Mouse (Mus musculus) intestine, embryonic 14.5 days (tissue): ENCODE measurements at regions not wholly inside any gene's neighbourhood (a gene's known extent, or its start where the extent isn't known, plus 50 kb on each side); places are given as distances from the start of the nearest gene placed in this dataset.

ENCODE experiments used
- ATAC-seq: fragments of 200-750 bp; cut with Nextera tagmentation; replicated peaks from 2 replicates; pipeline ENCODE4 v1.8.0; 2017; ENCODE audit warnings: low read depth, moderate number of reproducible peaks, moderate TSS enrichment, moderate library complexity; ENCODE audit not compliant: low FRiP score, low TSS enrichment
- DNase-seq: peaks from one replicate; pipeline ENCODE4 v3.0.0-alpha.2; 2018; ENCODE audit warnings: low spot score
- H3K27ac ChIP-seq: fragments of 300-500 bp; sonication (generic); 2 replicates; pipeline ENCODE4 v1.5.1; 2014; ENCODE audit warnings: low read depth, mild to moderate bottlenecking, control low read depth
- H3K27me3 ChIP-seq: fragments of 300-500 bp; sonication (generic); replicated peaks from 2 replicates; pipeline ENCODE4 v1.6.1; 2014; ENCODE audit warnings: low read length, control low read depth; ENCODE audit not compliant: control insufficient read depth, insufficient read depth
- H3K36me3 ChIP-seq: fragments of 300-500 bp; sonication (generic); 2 replicates; pipeline ENCODE4 v1.6.1; 2014; ENCODE audit warnings: low read length, control low read depth; ENCODE audit not compliant: control insufficient read depth, insufficient read depth
- H3K4me1 ChIP-seq: fragments of 300-500 bp; sonication (generic); replicated peaks from 2 replicates; pipeline ENCODE4 v1.6.1; 2014; ENCODE audit warnings: low read length, control low read depth, mixed read lengths; ENCODE audit not compliant: control insufficient read depth, insufficient read depth
- H3K4me2 ChIP-seq: fragments of 300-500 bp; sonication (generic); 2 replicates; pipeline ENCODE4 v1.6.1; 2014; ENCODE audit warnings: low read length
- H3K4me3 ChIP-seq: fragments of 300-500 bp; sonication (generic); 2 replicates; pipeline ENCODE4 v1.5.1; 2014; ENCODE audit warnings: low read depth, low read length, control low read depth, mixed read lengths
- H3K9ac ChIP-seq: fragments of 300-500 bp; sonication (generic); 2 replicates; pipeline ENCODE4 v1.6.1; 2014; ENCODE audit warnings: mild to moderate bottlenecking, low read length
- H3K9me3 ChIP-seq: fragments of 300-500 bp; sonication (generic); 2 replicates; pipeline ENCODE4 v1.6.1; 2016; ENCODE audit warnings: low read length, control low read depth; ENCODE audit not compliant: control insufficient read depth
- WGBS: fragments of 180-500 bp; shearing (Covaris S2); extraction: QIAGEN DNeasy Blood & Tissue Kit; methylation state at CpG from one replicate; pipeline ENCODE4 v1.1.7; 2014; 5-methylcytosine and 5-hydroxymethylcytosine counted together

GRCm38 (mm10) chr3:147750842-147751191 lies 898.6 kb downstream of the Ttll7 start:
- DNase-seq, result no peak
- H3K9ac ChIP-seq, result no peak overlapping the region

GRCm38 (mm10) chr3:147749939-147750841 lies 898.0 kb downstream of the Ttll7 start:
- Histone ChIP-seq H3K36me3 (no peaks in the 10 kb centered on the region), H3K4me2 (no peak overlapping the region), H3K9me3 (no peaks in the 10 kb centered on the region), H3K4me3 (no peak overlapping the region), H3K4me1 (no peaks in the 10 kb centered on the region), H3K27me3 (no peaks in the 10 kb centered on the region), H3K27ac (0 out of 2 replicates have a peak overlapping the region, but pooled peaks have one; percentile 2), H3K9ac (no peak overlapping the region)
- 72% methylated on average over 12 of the region's 12 CpGs for WGBS
- no peak for ATAC-seq
- no peak for DNase-seq

More at GRCm38 (mm10) chr3:147750842-147751191, 898.6 kb downstream of the Ttll7 start:
- Histone ChIP-seq H3K36me3 (no peaks in the 10 kb centered on the region), H3K27ac (no peak overlapping the region), H3K4me1 (no peaks in the 10 kb centered on the region), H3K9me3 (no peaks in the 10 kb centered on the region), H3K27me3 (no peaks in the 10 kb centered on the region), H3K4me2 (no peak overlapping the region), H3K4me3 (no peak overlapping the region)
- WGBS, result 61% methylated on average over 1 of the region's 1 CpGs
- ATAC-seq, result no peak

- H3K4me3 ChIP-seq, result no peak overlapping the region
- 89% methylated on average over 5 of the region's 5 CpGs for WGBS
- no peak overlapping the region for H3K9ac ChIP-seq
- no peak for DNase-seq
- H3K9me3 ChIP-seq, result no peaks in the 10 kb centered on the region
- H3K36me3 ChIP-seq, result no peaks in the 10 kb centered on the region
- H3K4me1 ChIP-seq, result no peaks in the 10 kb centered on the region
- no peak for ATAC-seq
- H3K27ac ChIP-seq, result no peak overlapping the region
- H3K4me2 ChIP-seq, result no peak overlapping the region
- no peaks in the 10 kb centered on the region for H3K27me3 ChIP-seq
These were observed 897.3 kb downstream of the Ttll7 start for GRCm38 (mm10) chr3:147749442-147749841.

DNA sequence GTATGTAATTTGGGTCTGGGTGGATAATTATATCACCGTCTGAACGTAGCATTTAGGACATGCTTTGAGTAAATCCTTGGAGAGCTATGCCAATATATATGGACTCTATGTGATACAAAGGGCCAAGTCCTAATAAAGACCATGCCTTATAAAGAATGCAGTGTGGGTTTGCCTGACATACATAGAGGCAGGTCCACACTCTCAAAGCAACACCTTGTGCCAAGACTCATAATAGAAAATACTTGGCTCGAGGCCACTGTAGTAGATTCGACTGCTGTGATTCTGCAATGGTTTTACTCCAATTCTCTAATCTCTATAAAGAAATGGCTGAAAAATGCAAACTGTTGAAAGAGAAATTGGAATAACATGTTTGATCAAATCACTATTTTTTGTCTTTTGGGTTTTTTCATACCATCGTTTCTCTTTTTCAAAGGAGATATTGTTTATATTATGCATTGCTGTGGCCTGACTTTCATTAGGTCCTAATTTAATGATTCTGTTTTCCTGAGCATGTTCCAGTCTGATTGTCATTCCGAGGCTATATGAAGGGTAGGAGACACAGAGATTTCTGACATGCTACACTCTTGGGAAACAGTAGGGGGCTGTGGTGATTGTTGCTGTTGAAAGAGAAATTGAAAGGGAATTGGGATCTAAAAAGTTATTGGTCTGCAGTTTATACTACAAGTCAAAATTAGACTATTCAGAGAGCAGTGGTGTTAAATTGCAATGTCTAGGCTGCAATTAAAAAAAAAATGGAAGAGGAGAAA lies 884.7 kb downstream of the Ttll7 start:
- Histone ChIP-seq H3K9me3 (no peaks in the 10 kb centered on the region), H3K9ac (no peak overlapping the region), H3K27me3 (no peaks in the 10 kb centered on the region), H3K27ac (no peak overlapping the region), H3K36me3 (no peaks in the 10 kb centered on the region), H3K4me1 (no peaks in the 10 kb centered on the region), H3K4me2 (no peak overlapping the region), H3K4me3 (no peak overlapping the region)
- 82% methylated on average over 6 of the region's 6 CpGs for WGBS
- DNase-seq (no peak), ATAC-seq (no peak)

GRCm38 (mm10) chr3:147716391-147716790 lies 864.2 kb downstream of the Ttll7 start:
- Histone ChIP-seq H3K27ac (no peak overlapping the region), H3K36me3 (no peaks in the 10 kb centered on the region), H3K27me3 (no peaks in the 10 kb centered on the region), H3K4me2 (no peak overlapping the region), H3K4me3 (no peak overlapping the region), H3K9me3 (no peaks in the 10 kb centered on the region), H3K9ac (no peak overlapping the region), H3K4me1 (no peaks in the 10 kb centered on the region)
- WGBS, result 83% methylated on average over 4 of the region's 4 CpGs
- DNase-seq (no peak), ATAC-seq (no peak)

DNA sequence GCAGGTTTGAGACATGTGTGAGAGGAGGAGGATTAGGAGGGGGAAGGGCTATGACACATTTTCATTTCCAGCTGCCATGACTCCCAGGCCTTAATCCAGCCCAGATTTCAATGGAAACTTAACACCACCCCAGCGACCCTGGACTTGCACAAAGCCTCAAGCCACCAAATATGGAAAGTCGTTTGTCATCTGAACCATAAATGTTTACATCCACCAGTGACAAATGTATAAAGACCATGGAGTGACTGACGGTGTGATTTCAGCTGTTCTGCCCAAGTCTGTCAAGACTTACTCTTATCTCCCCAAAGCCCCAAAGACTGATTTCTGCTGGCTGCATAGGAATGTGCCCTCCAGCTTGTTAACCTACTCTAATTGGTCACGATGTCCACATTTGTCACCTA lies 855.2 kb downstream of the Ttll7 start:
- WGBS, result 29% methylated on average over 4 of the region's 4 CpGs
- Histone ChIP-seq H3K9ac (no peak overlapping the region), H3K4me1 (0 out of 2 replicates have a peak, but pooled peaks cover 3% of the 10 kb centered on the region), H3K4me3 (no peak overlapping the region), H3K27ac (no peak overlapping the region), H3K9me3 (no peaks in the 10 kb centered on the region), H3K36me3 (no peaks in the 10 kb centered on the region), H3K4me2 (no peak overlapping the region), H3K27me3 (no peaks in the 10 kb centered on the region)
- ATAC-seq, result no peak
- no peak for DNase-seq

- WGBS, result 82% methylated on average over 2 of the region's 2 CpGs
- no peak for ATAC-seq
- no peaks in the 10 kb centered on the region for H3K36me3 ChIP-seq
These were observed 831.6 kb downstream of the Ttll7 start for GRCm38 (mm10) chr3:147683730-147684129.

GRCm38 (mm10) chr3:147680299-147680698 lies 828.1 kb downstream of the Ttll7 start:
- H3K9ac ChIP-seq, result no peak overlapping the region
- H3K36me3 ChIP-seq, result no peaks in the 10 kb centered on the region
- no peak overlapping the region for H3K4me3 ChIP-seq
- no peak for DNase-seq
- H3K27me3 ChIP-seq, result no peaks in the 10 kb centered on the region
- no peaks in the 10 kb centered on the region for H3K9me3 ChIP-seq
- 59% methylated on average over 1 of the region's 1 CpGs for WGBS
- H3K27ac ChIP-seq, result no peak overlapping the region
- H3K4me2 ChIP-seq, result no peak overlapping the region
- no peaks in the 10 kb centered on the region for H3K4me1 ChIP-seq
- ATAC-seq, result no peak

More at GRCm38 (mm10) chr3:147683730-147684129, 831.6 kb downstream of the Ttll7 start:
- Histone ChIP-seq H3K4me3 (no peak overlapping the region), H3K9ac (no peak overlapping the region), H3K27ac (no peak overlapping the region), H3K9me3 (no peaks in the 10 kb centered on the region), H3K4me2 (no peak overlapping the region), H3K4me1 (no peaks in the 10 kb centered on the region), H3K27me3 (no peaks in the 10 kb centered on the region)
- DNase-seq, result no peak
